21 mouse cellular contexts compared by ENCODE assay signal in the genomic region with DNA sequence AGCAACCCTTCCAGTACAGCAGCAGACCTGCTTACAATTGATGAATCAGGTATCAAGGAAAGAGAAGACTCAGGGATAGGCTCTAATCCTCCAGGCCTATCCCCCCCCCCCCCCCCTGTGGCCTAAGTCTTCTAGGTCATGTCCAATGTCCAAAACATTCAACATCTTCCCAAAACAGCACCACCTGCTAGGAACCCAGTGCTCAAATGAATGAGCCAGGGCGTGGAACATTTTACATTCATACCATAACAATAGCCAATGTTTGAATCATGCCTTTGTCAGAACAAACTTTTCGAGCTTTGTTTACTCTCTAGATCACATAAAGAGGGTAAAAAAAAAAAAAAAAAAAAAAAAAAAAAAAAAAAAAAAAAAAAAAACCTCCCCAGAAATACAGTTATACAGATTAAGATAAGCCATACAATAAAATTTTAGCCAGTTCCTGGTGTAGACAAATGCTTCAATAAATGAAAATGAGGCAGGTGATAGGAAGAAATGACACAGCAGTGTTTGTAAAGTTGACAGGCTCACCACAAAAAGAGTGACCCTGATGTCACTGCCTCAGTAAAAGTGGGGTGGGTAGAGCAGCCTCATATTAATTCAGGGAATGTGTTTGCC. TPM values are rescaled to one million over a fixed set of nuclear protein-coding genes. Genes with fewer than 3 reads are reported as not detected.
DNase-seq lines count a peak whose midpoint lies in the region; ATAC-seq and TF ChIP-seq lines count a peak whose summit lies in the region.
"Had no signal": no experiment of that assay in that cellular context is flagged by ENCODE, and none has a peak within 500 bp of the region (broad histone marks: within the 10 kb centered on the region; RNA-seq: fewer than 3 reads in every experiment).

No protein-coding gene starts in this region.

- no peak for TF ChIP-seq POLR2A in bone marrow macrophage, adult 2 months (IDR thresholded peaks at IDR 0.05; ENCODE audit: borderline replicate concordance, low read depth, low read length)

- peak overlapping the region; percentile 79 for H3K27ac ChIP-seq in bone marrow macrophage, adult 2 months (ENCODE audit: insufficient read depth, low read depth, low read length)
- H3K27ac ChIP-seq: embryonic facial prominence, embryonic 12.5 days; forebrain, embryonic 15.5 days; heart, adult 2 months; heart, embryonic 15.5 days; hindbrain, embryonic 13.5 days had no signal

- no peak for DNase-seq in G1E (ENCODE audit: low spot score)
- DNase-seq in large intestine, adult 2 months (ENCODE audit: low read depth, low spot score) = peak; percentile 57
- no peak for DNase-seq in adrenal gland, adult 18-20 months (ENCODE audit: low spot score in 2 of 2)
- no peak for DNase-seq in left cerebral cortex, postnatal 36 days (ENCODE audit: low spot score in 2 of 2)
- DNase-seq in lung, adult 18-20 months = no peak
- DNase-seq in thymus, postnatal 14 days = no peak
- DNase-seq: adrenal gland, adult 8-10 months; adrenal gland, postnatal 36 days; cerebellum, adult 11 months; cerebellum, adult 8-10 months; cerebellum, postnatal 25 days; gastrocnemius, postnatal 10 days; heart, adult 2 months; heart, postnatal 14 days; kidney, adult 11 months had no signal

- H3K27me3 ChIP-seq in G1E (ENCODE audit: insufficient read depth, low read length) = peaks cover 2% of the 10 kb centered on the region; the same call in 1 of the 2 replicates
- H3K27me3 ChIP-seq: embryonic facial prominence, embryonic 12.5 days; forebrain, embryonic 15.5 days; heart, embryonic 15.5 days; hindbrain, embryonic 13.5 days had no signal

- H3K4me1 ChIP-seq in G1E (ENCODE audit: insufficient read depth, low read depth, low read length) = peaks cover 35% of the 10 kb centered on the region
- peaks cover 34% of the 10 kb centered on the region for H3K4me1 ChIP-seq in bone marrow macrophage, adult 2 months (ENCODE audit: control insufficient read depth, insufficient read depth, low read length)
- H3K4me1 ChIP-seq: embryonic facial prominence, embryonic 12.5 days; forebrain, embryonic 15.5 days; heart, embryonic 15.5 days; hindbrain, embryonic 13.5 days had no signal

- 20% methylated on average over 2 of the region's 2 CpGs for WGBS in large intestine, adult 2 months

- intact Hi-C loops in left cerebral cortex, postnatal 36 days (cut with DNase I) = no loop called here

- no peak overlapping the region for H3K4me3 ChIP-seq in G1E (ENCODE audit: low read depth, low read length)
- H3K4me3 ChIP-seq in bone marrow macrophage, adult 2 months (ENCODE audit: insufficient read depth, low read length) = no peak overlapping the region
- H3K4me3 ChIP-seq: embryonic facial prominence, embryonic 12.5 days; forebrain, embryonic 15.5 days; heart, adult 2 months; heart, embryonic 15.5 days; hindbrain, embryonic 13.5 days had no signal

- TF ChIP-seq CTCF in G1E (IDR thresholded peaks at IDR 0.05; ENCODE audit: low read depth, low read length) = no peak
- TF ChIP-seq CTCF in bone marrow macrophage, adult 2 months (IDR thresholded peaks at IDR 0.05; ENCODE audit: low read depth, low read length) = no peak

- H3K36me3 ChIP-seq in G1E (replicated peaks) = no peaks in the 10 kb centered on the region
- H3K36me3 ChIP-seq: embryonic facial prominence, embryonic 12.5 days; forebrain, embryonic 15.5 days; heart, embryonic 15.5 days; hindbrain, embryonic 13.5 days had no signal

- no peaks in the 10 kb centered on the region for H3K9me3 ChIP-seq in G1E (replicated peaks)
- H3K9me3 ChIP-seq: embryonic facial prominence, embryonic 12.5 days; forebrain, embryonic 15.5 days; heart, embryonic 15.5 days; hindbrain, embryonic 13.5 days had no signal

- ATAC-seq in G1E (ENCODE audit: extremely low read depth, insufficient number of reproducible peaks, low FRiP score, poor library complexity, severe bottlenecking) = 0 out of 2 replicates have a peak, but pooled peaks have one; percentile 34
- ATAC-seq: activated CD4-positive, CD25-positive, alpha-beta regulatory T cell, adult 4 months; forebrain, embryonic 15.5 days had no signal

RNA-seq across cellular contexts. Expression of gene Apbb1ip, which starts 20.3 kb away (rescaled TPM):
- total RNA-seq in G1E (2014; fragmentation: Nextera tagmentation) = 87.0 and 108 TPM in 2 replicates
- 11.4 and 13.6 TPM in 2 replicates for total RNA-seq in G1E (2017)
- 78.2 and 83.9 TPM in 2 replicates for polyA plus RNA-seq in G1E (2012)
- 171 and 182 TPM in 2 replicates for polyA plus RNA-seq in bone marrow macrophage, adult 2 months (2012; ENCODE audit: insufficient read depth, insufficient read length, missing spikeins)
- polyA plus RNA-seq in large intestine, adult 2 months (2012; rRNA removed) = 2.1 and 3.1 TPM in 2 replicates
- 1 to 10 TPM; 1.8 to 4.6 TPM for total RNA-seq in adrenal gland, adult 18-20 months (2021)
- total RNA-seq in left cerebral cortex, postnatal 36 days (2021) = 1 to 10 TPM; 5.8 to 5.9 TPM
